In the genomic region with DNA sequence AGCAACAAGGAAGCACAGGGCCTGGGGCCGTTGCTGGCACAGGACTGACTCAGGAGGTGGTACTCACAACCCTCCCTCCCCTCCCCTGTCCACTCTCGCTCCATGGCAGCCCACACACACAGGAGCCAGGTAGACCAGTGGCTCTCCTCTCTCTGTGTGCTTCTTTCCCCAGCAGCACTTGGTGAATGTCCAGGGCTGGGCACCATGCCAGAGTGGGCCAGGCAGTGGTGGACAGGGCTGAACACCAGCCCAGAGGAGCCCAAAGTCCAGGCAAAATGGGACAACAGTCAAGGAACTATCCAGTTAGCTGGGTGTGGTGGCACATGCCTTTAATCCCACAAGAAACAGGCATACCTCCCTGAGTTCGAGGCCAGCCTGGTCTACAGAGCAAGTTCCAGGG, we compare ENCODE assay signal across 8 mouse cellular contexts. TPM values are rescaled to one million over a fixed set of nuclear protein-coding genes. Genes with fewer than 3 reads are reported as not detected.
A peak's percentile ranks its signal among the peaks of the same experiment; 100 is the strongest.
DNase-seq lines count a peak whose midpoint lies in the region; ATAC-seq lines count a peak whose summit lies in the region.

No protein-coding gene starts in this region.

- peak; percentile 66 for DNase-seq in Muller cell, postnatal 12 days (ENCODE audit: inconsistent ontology term)
- peak; percentile 50 to 68 for DNase-seq in heart, postnatal 36 days
- DNase-seq in lung, postnatal 14 days = peak; percentile 79
- no peak for DNase-seq in thymus, postnatal 25 days
- no peak for DNase-seq in left cerebral cortex, adult 11 months (ENCODE audit: low spot score)

- no peak overlapping the region for H3K27ac ChIP-seq in heart, embryonic 16.5 days (ENCODE audit: low read length)
- H3K27ac ChIP-seq in heart, embryonic 12.5 days (ENCODE audit: poor library complexity, severe bottlenecking) = no peak overlapping the region
- no peak overlapping the region for H3K27ac ChIP-seq in intestine, embryonic 15.5 days

- no peak overlapping the region for H3K4me2 ChIP-seq in heart, embryonic 16.5 days (ENCODE audit: low read depth, low read length)
- no peak overlapping the region for H3K4me2 ChIP-seq in heart, embryonic 12.5 days
- H3K4me2 ChIP-seq in intestine, embryonic 15.5 days (replicated peaks) = no peak overlapping the region

- H3K4me1 ChIP-seq in heart, embryonic 16.5 days (ENCODE audit: control insufficient read depth, insufficient read depth, low read length) = peaks cover 21% of the 10 kb centered on the region
- peaks cover 31% of the 10 kb centered on the region for H3K4me1 ChIP-seq in heart, embryonic 12.5 days (replicated peaks)
- H3K4me1 ChIP-seq in intestine, embryonic 15.5 days (replicated peaks) = peaks cover 44% of the 10 kb centered on the region

- ATAC-seq in heart, embryonic 16.5 days (replicated peaks; ENCODE audit: extremely low read depth, insufficient read depth, low FRiP score) = 0 out of 2 replicates have a peak, but pooled peaks have one; percentile 12
- ATAC-seq in heart, embryonic 12.5 days (ENCODE audit: insufficient number of reproducible peaks, low FRiP score) = no peak
- no peak for ATAC-seq in intestine, embryonic 15.5 days

- H3K27me3 ChIP-seq in heart, embryonic 16.5 days (ENCODE audit: control insufficient read depth, insufficient read depth, low read length) = no peaks in the 10 kb centered on the region
- H3K27me3 ChIP-seq in heart, embryonic 12.5 days (replicated peaks) = no peaks in the 10 kb centered on the region
- no peaks in the 10 kb centered on the region for H3K27me3 ChIP-seq in intestine, embryonic 15.5 days (replicated peaks)

- peaks cover 2% of the 10 kb centered on the region; the same call in 1 of the 2 replicates for H3K36me3 ChIP-seq in heart, embryonic 16.5 days (ENCODE audit: control insufficient read depth, insufficient read depth)
- H3K36me3 ChIP-seq in heart, embryonic 12.5 days = peaks cover 12% of the 10 kb centered on the region
- H3K36me3 ChIP-seq in intestine, embryonic 15.5 days = no peaks in the 10 kb centered on the region

- H3K4me3 ChIP-seq in heart, embryonic 16.5 days (ENCODE audit: low read length) = no peak overlapping the region
- no peak overlapping the region for H3K4me3 ChIP-seq in heart, embryonic 12.5 days
- no peak overlapping the region for H3K4me3 ChIP-seq in intestine, embryonic 15.5 days (replicated peaks)

- WGBS in heart, embryonic 16.5 days = 63% methylated on average over 3 of the region's 3 CpGs
- 69% methylated on average over 3 of the region's 3 CpGs for WGBS in heart, embryonic 12.5 days
- 54% methylated on average over 3 of the region's 3 CpGs for WGBS in intestine, embryonic 15.5 days

- no peak overlapping the region for H3K9ac ChIP-seq in heart, embryonic 16.5 days (ENCODE audit: low read length)
- H3K9ac ChIP-seq in heart, embryonic 12.5 days = no peak overlapping the region
- H3K9ac ChIP-seq in intestine, embryonic 15.5 days = no peak overlapping the region

- H3K9me3 ChIP-seq in heart, embryonic 16.5 days (replicated peaks; ENCODE audit: control insufficient read depth, low read length) = peaks cover 5% of the 10 kb centered on the region
- H3K9me3 ChIP-seq in heart, embryonic 12.5 days (replicated peaks) = peaks cover 7% of the 10 kb centered on the region
- no peaks in the 10 kb centered on the region for H3K9me3 ChIP-seq in intestine, embryonic 15.5 days

- intact Hi-C loops in heart, postnatal 36 days (cut with DNase I) = no loop called here

RNA-seq across cellular contexts. Expression of a gene that starts 23.1 kb away (rescaled TPM):
- polyA plus RNA-seq in heart, embryonic 16.5 days (2015; fragmentation: Nextera tagmentation; extraction: Ambion mirVana) = 17.6 and 21.1 TPM in 2 replicates
- polyA plus RNA-seq in heart, embryonic 12.5 days (2016; fragmentation: Nextera tagmentation; extraction: Ambion mirVana) = 21.8 and 23.0 TPM in 2 replicates
- 10 to 100 TPM; 10.9 to 17.3 TPM for total RNA-seq in heart, postnatal 36 days (2021)
- polyA plus RNA-seq in intestine, embryonic 15.5 days (2015; fragmentation: Nextera tagmentation; extraction: Ambion mirVana) = 22.7 and 29.8 TPM in 2 replicates

RNA-seq across cellular contexts. Expression of a gene that starts 38.0 kb away (rescaled TPM):
- polyA plus RNA-seq in heart, embryonic 16.5 days (2015; fragmentation: Nextera tagmentation; extraction: Ambion mirVana) = 279 and 343 TPM in 2 replicates
- 301 and 344 TPM in 2 replicates for polyA plus RNA-seq in heart, embryonic 12.5 days (2016; fragmentation: Nextera tagmentation; extraction: Ambion mirVana)
- total RNA-seq in heart, postnatal 36 days (2021) = 100 to 1,000 TPM; 392 TPM
- polyA plus RNA-seq in intestine, embryonic 15.5 days (2015; fragmentation: Nextera tagmentation; extraction: Ambion mirVana) = 639 and 690 TPM in 2 replicates

RNA-seq across cellular contexts. Expression of a gene that starts 57.8 kb away (rescaled TPM):
- polyA plus RNA-seq in heart, embryonic 16.5 days (2015; fragmentation: Nextera tagmentation; extraction: Ambion mirVana) = 1.2 and 1.8 TPM in 2 replicates
- polyA plus RNA-seq in heart, embryonic 12.5 days (2016; fragmentation: Nextera tagmentation; extraction: Ambion mirVana) = 1.1 and 1.4 TPM in 2 replicates
- 10 to 100 TPM; 33.3 to 40.1 TPM for total RNA-seq in heart, postnatal 36 days (2021)
- 1.8 and 1.9 TPM in 2 replicates for polyA plus RNA-seq in intestine, embryonic 15.5 days (2015; fragmentation: Nextera tagmentation; extraction: Ambion mirVana)

Comparison
In these comparisons a context has a peak if more than half of its experiments do, and no peak if none do; other contexts are left out.
1. DNase-seq: peak in Muller cell, postnatal 12 days (single experiment), heart, postnatal 36 days (2 of 2) and lung, postnatal 14 days (single experiment); none in thymus, postnatal 25 days (single experiment) and left cerebral cortex, adult 11 months (single experiment).